Mouse (Mus musculus): ENCODE measurements around the gene Bbs9.

Gene Bbs9

GRCm38 (mm10) chr9:22532810-22533447 is 57.4 kb downstream of the Bbs9 start:
- in situ Hi-C loops (cut with MboI, MseI) = loop anchor here (10.0 kb wide), 1 partner anchor 482 kb away; no protein-coding TSS in a partner anchor

- in situ Hi-C loops (cut with MboI, MseI) = loop anchor here (10.0 kb wide), 1 partner anchor 477 kb away; no protein-coding TSS in a partner anchor
Observed at GRCm38 (mm10) chr9:22537767-22538373, 62.4 kb downstream of the Bbs9 start.

GRCm38 (mm10) chr9:22539546-22539945 is 64.0 kb downstream of the Bbs9 start:
- in situ Hi-C loops (cut with MboI, MseI) = loop anchor here (10.0 kb wide), 1 partner anchor 475 kb away; no protein-coding TSS in a partner anchor

DNA sequence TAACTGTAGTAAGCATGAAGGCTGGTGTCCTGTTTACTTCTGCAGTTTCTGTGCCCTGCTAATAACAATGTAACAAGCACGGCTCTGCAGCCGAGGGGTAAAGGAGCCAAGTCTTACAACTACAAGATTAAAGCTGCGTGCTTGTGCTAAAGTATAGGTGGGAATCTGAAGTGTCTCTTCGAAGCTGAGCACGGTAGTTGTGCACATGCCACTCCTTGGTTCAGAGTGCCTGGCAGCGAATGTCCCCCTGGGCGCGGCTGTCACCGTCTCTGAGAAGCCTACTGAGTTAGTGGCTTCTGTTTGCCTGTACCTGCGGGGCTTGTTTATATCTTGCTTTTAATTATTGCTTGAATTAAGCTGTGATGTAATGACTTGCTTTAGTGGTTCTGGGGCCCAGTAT is 65.6 kb downstream of the Bbs9 start:
- in situ Hi-C loops (cut with MboI, MseI) = no loop called here

DNA sequence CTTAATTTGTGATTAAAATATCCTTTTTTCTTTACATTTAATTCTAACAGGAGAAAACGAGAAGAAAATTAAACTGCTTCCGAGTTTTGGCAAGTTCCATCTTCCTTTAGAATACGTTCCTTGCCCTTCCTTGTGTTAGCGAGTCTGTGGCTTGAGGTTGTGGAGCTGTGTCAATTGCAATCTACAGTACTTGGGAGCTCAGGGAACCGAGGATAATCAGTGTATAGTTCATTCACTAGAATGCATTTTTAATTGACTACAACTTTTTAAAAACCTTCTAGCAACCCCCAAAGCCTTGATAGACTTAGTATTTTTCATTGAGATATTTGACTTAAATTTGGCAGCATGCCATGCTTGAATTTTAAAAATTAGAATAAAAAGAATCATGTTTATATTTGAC is 68.0 kb downstream of the Bbs9 start:
- in situ Hi-C loops (cut with MboI, MseI) = no loop called here

DNA sequence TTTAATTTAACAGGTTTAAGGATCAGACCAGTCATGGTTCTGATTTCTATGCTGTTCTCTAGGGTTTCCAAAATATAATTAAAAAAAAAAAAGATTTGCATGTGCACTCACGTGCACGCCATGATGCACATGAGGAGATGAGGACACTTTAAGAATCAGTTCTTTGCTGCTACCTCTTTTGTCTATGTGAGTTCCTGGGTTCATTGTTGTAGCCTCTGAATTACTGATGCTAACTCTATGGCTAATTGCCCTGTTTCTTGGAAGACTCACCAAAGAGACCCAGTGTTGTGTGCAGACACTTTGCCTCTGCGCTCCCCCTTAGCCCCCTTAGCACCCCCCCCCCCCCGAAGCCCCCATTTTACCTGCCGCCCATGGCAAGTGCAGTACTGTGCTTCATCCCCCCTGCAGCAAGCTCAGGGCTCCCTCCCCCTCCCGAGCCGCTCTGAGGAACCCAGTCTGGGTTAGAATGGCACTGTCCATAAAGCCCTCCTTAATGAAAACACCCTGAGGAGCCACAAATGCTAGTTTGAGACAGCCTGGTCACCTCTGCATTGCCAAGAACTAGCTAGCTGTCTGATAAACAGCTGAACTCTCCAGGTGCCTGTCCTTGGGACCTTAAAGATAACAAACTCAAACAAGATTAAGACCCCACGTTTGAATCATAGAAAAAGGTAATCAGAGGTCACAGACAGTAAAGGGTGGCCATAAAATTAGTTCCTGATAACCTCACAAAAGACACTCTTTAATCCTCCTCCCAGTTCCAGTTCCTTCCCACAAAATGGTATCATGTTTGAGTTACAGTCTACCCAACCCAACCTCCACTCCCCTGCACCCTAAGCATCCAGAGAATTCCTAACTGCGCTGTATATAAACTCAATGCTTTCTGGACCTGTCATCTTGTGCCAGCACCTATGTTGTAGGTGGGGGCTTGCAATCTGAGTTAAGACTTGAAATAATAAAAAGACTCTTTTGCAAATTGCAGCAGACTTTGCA is 69.1 kb downstream of the Bbs9 start:
- in situ Hi-C loops (cut with MboI, MseI) = no loop called here

DNA sequence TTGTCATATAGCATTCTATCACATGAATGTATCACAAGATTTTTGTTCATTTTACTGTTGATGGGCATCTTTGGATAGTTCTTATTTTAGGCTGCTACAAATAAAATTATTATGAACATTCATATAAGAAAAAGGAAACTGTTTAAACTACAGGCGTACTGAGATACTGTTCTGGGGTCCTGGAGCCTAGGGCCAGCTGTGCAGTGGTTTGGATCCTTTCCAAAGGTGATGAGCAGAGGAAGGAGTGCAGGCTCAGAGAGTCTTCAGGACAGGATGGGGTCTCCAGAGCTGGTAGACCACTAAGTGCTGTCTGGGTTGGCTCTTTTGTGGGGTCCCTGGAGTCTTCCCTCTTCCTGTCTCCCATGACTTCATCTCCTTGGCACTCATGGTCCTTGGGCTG is 75.8 kb downstream of the Bbs9 start:
- in situ Hi-C loops (cut with MboI, MseI) = loop anchor here (5.0 to 10.0 kb wide), 3 partner anchors 154 to 664 kb away; no protein-coding TSS in a partner anchor

GRCm38 (mm10) chr9:22556076-22556475 is 80.6 kb downstream of the Bbs9 start:
- in situ Hi-C loops (cut with MboI, MseI) = loop anchor here (10.0 kb wide), 2 partner anchors 149 to 659 kb away; no protein-coding TSS in a partner anchor

- in situ Hi-C loops (cut with MboI, MseI) = loop anchor here (10.0 kb wide), 2 partner anchors 147 to 657 kb away; no protein-coding TSS in a partner anchor
Observed at GRCm38 (mm10) chr9:22557467-22557866, 82.0 kb downstream of the Bbs9 start.

DNA sequence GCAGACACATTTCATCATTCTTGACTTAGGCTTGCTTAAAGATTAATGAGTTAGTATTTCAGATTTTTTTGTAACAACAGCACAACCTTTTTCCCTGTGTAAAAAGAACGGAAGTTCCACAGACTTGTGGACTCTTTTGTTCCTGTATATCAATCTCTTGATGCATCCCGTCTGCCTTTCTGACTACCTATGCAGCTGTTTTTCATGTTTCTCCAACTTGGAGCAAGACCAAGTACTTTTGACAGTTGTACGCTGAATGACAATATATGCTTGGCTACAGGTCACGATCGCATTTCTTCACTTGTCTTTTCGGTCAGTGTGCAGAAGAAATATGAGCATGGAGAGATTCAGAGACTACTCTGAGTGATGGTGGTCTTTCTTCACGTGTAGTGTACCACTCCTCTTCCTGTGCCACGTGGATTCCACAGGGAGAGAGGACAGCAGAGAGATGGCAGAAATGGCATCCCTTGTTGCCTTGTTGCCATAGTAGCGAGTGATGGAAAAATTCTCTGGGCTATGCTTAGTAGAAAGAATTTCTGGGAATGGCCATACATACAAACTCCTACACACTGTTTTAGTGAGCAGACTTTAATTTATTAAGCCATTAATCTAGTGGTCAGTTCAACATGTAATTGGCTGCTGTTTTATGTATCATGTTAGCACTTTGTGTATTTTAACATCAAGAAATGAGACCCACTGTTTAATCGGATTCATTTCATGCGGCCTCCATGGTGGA is 88.3 kb downstream of the Bbs9 start:
- in situ Hi-C loops (cut with MboI, MseI) = loop anchor here (10.0 kb wide), 1 partner anchor 111 kb away; no protein-coding TSS in a partner anchor

DNA sequence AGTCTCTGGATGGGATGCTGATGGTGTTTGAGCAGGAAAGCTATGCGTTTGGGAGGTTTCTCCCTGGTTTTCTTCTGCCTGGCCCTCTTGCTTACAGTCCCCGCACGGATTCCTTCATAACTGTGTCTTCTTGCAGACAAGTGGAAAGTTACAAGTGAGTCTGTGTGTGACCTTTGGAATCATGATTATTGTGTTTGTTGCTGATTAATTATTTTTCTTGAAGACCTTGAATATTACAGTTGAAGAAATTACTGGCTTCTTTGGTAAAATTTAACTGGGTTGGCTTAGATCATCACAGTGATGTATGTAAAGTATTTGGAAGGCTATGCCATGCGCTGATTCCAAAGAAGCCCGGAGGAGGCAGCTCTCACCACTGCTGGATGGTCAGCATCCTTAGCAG is 92.2 kb downstream of the Bbs9 start:
- in situ Hi-C loops (cut with MboI, MseI) = loop anchor here (10.0 kb wide), 1 partner anchor 107 kb away; no protein-coding TSS in a partner anchor

DNA sequence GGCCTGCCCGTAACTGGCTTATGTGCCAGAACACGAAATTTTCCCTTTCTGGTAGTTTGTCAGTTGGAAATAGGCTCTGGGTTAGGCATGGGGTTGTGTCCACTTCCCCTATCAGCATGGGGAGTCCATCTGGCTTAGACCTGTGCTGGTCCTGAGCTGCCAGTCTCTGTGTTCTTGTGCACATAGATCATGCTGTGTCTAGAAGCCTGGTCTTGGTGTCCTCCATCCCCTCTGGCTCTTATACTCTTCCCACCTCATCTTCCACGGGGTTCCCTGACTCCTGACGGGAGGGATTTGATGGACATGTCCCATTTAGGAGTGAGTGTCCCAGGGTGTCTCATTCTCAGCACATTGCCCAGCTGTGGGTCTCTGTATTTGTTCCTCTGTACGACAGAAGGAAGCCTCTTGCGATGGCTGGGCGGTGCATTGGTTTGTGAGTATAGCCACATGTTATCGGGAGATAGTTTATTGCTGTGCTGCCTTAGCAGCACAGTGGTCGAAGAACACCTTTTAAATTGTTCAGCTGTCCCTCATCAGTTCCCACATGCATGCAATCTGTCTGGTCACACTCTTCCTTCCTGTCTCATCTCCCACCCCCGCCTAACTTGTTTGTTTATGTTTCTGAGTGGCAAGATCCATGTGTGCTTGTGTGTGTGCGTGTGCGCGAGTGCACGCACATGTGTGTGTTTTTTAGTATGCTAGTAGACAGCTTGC is 101.1 kb downstream of the Bbs9 start:
- in situ Hi-C loops (cut with MboI, MseI) = no loop called here

DNA sequence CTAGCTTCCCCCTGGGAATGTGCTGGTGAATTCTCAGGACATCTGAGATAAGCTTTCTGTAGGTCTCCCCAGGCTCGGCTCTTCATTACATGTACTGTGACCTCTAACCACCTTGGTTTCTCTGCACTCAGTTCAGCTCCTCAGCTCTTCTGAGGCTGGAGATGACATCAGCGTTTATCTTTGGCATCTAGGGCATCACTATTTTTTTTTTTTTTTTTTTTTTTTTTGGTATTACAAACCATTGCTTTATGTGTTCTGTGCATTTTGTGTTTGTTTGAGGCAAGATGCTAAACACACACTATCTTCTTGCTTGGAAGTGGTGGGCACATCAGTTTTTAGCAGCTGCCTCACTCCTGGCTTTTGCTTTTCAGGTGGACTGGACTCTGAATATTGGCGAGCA is 102.8 kb downstream of the Bbs9 start:
- in situ Hi-C loops (cut with MboI, MseI) = no loop called here

GRCm38 (mm10) chr9:22584221-22584620 is 108.7 kb downstream of the Bbs9 start:
- in situ Hi-C loops (cut with MboI, MseI) = no loop called here

- in situ Hi-C loops (cut with MboI, MseI) = no loop called here
Observed at GRCm38 (mm10) chr9:22593032-22593431, 117.5 kb downstream of the Bbs9 start.

GRCm38 (mm10) chr9:22596650-22597049 is 121.1 kb downstream of the Bbs9 start:
- in situ Hi-C loops (cut with MboI, MseI) = no loop called here

DNA sequence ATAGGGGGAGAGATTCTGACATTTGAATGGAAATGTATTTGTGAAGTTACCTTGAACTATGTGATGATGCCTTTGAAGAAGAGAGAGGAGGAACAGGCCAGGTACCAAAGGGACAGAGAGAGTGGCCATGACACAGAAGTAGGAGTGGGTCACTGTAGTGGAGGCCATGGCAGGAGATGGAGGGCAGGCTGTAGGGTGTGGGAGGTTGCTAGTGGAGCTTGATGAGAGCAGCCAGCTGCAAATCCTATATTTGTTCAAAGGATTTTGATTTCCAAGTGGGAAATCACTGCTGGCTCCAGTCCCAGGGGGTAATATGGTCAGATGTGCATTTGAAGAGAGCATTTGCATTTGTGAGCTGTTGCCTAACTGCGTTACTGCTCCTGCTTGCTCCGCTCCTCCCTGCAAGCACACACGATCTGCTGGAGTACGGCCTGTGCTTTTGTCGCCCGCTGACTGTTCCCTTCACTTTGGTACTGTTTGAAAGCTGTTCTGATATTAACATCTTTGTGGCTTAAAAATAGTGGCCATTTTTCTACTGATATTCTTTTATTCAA is 137.8 kb downstream of the Bbs9 start:
- in situ Hi-C loops (cut with MboI, MseI) = loop anchor here (10.0 kb wide), 1 partner anchor 411 kb away; no protein-coding TSS in a partner anchor

- in situ Hi-C loops (cut with MboI, MseI) = loop anchor here (10.0 kb wide), 1 partner anchor 406 kb away; no protein-coding TSS in a partner anchor
Observed at GRCm38 (mm10) chr9:22619245-22619644, 143.7 kb downstream of the Bbs9 start.

DNA sequence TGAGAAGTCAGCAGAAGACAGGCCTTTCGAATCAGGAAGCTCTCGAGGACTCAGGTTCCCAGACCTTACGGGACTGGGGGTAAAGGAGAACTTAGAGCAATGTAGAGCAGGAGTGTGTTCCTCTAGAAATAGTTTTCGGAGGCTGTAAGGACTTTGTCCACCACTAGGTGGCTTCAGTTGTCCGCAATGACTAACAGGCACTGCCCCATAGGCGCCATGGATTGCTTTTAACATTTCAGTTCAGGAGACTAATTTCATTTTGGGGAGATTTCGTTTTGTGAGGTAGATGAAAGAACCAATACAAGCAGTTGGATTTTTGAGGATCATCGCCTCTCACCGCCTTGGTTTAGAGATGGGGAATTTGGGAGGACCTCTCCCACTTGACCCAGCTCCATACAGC is 149.5 kb downstream of the Bbs9 start:
- in situ Hi-C loops (cut with MboI, MseI) = no loop called here

DNA sequence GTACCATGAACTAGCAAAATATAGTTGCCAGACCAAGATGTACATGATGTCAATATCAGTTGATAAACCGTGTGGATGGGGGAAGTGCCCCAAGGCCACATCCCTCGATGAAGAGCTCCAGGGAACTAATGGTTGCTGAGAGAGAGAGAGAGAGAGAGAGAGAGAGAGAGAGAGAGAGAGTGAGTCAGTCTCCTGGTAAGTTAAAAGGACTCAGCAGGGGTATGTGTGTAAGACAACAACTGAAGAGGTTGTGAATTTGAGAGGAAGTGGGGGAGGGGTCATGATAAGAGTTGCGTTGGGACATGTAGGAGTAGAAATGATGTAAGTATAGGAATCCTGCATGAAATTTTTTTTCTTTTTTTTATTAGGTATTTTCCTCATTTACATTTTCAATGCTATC is 150.5 kb downstream of the Bbs9 start:
- in situ Hi-C loops (cut with MboI, MseI) = no loop called here
